Mouse (Mus musculus) urinary bladder, postnatal 4 days (tissue): ENCODE measurements around the gene Sorbs1.

Experiments used
- DNase-seq, 2 experiments: peaks; one replicate each; pipeline ENCODE4 v3.0.0; 2021 to 2022; ENCODE audit warnings: low spot score in 2 of 2

Sorbs1 gene

DNA sequence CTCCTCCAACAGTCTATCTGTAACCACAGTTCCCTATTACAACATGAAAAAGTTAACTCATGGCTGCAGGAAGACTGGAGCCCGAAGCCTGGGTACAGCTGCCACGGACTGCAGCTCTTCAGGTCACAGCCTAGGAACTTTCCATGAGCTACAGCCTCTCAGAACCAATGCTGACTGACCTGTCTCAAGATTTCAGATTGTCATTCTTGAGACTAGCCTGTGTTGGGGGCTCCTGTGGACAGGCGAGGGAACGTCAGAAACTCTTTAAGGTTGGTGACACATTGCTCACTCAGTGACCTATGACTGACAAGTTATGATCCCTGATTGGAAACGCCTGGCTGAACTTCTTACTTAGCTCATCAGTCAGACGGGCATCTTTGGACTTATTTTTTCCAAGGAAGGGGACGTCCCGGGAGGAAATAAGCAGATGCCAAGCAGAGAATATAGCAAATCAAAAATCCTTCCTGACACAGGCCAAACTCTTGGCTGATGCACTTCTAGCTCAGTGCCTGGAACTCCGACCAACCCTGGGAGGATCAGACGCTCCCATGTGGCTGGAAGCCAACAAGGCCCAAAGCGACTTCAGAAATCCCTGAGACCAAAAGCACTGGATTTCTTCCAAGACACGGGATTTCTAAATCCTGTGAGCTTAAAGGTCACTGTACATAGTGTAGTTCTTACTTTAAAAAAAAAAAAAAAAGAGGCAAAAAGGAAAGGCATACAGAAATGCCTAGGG is 76.9 kb downstream of the Sorbs1 start:
- DNase-seq, result peak in 1 of 2 experiments; percentile 67

DNA sequence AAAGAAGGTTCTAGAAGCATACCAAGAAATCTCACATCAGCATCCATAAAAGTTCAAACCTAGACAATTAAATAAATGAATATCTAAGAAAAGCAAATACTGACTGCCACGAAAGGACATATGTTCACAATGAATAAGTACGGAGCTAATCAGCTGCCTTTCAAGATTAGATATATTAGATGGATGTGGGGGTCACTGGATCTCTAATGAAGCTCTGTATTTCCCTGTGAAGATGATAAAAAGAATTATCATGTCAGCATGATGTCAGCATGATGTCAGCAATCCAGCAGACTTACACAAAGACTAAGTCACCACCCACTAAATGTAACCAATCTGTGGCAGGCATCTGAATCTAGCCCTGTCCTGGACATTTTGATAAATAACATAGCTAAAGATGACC is 77.8 kb downstream of the Sorbs1 start:
- no peak for DNase-seq

DNA sequence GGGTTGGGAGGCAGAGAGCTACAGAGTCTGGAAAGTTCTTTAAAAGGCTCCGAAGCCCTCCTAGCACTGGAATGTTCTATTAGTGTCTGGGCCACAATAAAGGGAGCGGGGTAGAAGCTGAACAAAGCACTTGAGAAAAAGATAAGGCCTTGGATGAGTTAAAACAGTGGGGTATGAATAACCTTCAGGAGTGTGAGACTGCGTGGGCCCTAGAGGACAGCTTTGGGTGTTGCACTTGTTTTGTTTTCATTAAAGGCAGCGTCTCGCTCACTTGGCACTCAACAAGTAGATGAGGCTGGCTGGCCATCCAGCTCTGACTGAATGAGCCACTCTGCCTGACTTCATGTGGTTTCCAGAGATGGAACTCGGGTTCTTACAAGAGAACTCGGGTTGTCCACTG is 78.5 kb downstream of the Sorbs1 start:
- DNase-seq, result no peak

DNA sequence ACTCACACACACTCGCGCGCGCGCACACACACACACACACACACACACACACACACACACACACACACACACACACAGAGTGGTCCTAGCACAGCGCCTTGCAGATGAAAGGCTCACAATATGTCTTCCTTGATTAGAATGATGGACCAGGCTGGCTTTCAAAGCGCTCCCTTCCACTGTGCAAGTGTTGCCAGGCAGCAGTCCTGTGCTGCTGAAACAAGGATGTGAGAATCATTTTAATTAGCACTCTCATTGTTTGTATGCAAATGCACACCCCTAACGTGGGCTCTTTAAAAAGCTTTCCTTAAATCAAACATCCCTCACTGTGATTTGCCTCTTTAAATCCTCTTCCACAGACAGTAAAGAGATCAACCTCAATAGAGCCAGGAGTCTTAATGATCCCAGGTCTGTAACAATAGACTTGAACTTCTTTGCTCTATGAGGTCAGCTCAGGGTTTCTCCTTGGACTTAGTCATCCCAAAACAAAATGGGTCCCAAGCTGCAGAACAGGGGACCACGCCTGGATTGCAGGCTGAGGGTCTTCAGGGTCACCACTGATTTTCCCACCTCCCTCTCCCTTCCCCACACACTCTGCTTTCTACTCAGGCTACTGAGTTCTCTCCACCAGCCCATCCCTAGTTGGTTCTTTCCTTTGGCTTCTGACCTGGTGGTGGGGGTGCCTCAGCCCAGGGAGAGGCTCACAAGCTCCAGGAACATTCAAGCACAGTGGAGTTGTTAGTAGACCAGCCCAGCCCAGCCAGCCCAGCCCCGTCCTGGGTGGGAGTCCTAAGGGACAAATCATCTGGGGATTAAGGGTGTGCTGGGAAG is 79.3 kb downstream of the Sorbs1 start:
- DNase-seq, result no peak

DNA sequence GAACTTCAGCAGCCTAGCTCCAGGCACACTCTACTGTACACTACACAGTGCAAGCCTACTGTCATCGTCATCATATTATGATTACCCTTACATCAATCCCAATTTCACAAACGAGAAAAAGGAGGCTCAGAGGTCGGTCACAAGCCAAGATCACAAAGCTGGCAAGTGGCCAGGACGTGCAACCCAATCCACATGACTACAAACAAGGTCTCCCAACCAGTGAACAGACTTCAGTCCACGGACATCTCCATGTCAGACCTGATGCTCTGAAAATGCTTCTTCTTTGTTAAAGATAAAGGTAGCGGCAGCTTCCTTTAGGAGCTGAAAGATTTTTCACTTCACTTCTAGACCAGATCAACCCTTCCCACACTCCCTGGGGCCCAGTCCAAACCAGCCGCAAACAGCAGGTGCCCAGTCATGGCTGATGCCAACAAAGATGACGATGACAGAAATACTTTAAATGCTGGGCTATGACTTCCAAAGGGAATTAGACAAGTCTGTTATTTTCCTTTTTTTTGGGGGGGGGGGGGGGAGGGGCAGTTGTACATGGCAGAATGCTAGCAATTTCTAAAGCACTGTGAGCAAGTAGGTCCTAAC is 80.2 kb downstream of the Sorbs1 start:
- no peak for DNase-seq

DNA sequence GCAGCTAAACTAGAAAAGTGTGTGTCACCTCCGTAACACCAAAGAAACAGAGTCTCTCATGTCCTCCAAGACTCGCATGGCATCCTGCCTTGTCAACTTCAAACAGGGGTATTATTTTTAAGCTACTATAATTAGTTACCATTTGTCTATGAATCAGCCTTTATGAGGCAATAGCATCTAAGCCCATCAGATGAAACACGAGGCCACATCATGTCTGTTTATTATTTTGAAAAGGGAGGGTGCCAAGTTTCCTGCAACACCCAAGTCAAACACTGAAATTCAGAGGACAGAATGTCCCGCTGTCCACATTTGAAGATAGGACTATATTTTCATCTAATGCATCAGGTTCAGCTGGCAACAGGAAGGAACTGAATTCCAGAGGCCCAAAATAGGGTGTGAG is 81.6 kb downstream of the Sorbs1 start:
- DNase-seq, result no peak

DNA sequence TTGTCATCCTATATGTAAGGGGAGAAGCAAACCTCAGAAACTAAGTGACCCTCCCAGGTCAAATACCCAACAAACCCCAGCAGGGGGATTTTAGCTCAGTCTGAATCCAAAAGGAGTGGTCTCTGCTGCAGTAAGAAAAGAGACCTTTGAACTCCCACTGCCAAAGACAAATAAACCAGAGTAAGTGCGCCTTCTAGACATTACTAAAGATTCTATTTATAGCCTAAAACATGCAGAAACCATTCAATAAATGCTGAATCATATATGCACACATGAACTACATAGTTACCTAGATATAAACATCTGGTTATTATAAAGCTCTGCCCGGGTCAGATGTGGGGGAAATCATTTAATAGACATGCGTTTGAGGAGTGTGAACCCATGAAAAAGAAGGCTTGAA is 84.0 kb downstream of the Sorbs1 start:
- DNase-seq, result no peak

DNA sequence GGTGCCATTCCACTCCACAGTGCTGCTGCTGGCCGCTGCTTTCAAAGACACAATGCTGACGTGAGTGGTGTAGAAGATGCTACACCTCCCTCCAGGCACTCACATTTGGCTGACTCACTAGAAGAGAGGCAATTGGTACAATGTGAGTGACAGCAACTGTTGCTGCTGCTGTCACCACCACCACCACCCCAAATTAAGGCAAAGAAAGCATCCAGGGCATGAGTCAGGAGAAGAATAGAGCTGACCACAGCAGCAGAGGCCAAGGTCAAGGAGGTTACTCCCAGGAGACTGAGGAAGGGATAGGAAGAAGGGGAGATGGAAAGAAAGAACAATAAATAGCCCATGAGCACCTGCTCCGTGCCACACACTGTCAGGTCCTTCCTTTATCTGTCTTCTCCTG is 84.4 kb downstream of the Sorbs1 start:
- no peak for DNase-seq

DNA sequence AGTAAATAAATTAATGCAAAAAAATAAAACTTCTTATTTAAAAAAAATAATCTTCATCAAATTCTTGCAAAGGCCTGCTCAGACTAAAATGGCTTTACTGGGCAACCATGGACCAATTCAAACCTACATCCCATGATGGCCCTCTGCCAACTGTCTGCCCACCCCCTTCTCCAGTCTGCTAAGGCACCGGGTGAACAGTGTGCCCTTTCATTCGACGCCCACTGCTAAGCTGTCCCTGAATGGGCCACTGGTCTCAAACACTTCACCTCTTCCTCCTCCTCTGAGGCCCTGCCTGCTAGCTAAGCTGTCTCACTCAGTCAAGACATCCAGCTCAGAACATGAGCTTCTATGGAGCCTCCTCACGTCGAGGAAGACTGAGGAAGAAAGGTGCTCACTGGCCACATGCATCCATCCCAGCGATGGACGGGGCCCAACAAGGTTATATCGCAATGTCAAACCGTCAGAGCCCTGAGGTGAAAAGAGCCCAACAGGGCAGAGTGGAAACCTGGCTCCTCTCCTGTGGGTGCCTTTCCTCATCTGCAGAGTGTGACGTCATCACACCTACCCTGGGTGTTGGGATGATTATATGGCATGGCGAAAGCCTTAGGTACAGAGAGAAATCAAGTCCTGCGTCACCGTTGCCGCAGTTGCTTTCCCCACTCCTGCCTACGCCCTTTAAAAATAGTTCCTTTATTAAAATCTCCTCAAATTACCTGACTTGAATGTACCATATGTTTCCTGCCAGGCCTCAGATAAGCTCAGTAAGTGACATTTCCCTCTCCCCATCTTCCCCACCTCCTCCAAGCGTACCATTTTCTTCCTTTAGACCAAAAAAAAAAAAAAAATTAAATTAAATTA is 87.2 kb downstream of the Sorbs1 start:
- DNase-seq, result no peak

DNA sequence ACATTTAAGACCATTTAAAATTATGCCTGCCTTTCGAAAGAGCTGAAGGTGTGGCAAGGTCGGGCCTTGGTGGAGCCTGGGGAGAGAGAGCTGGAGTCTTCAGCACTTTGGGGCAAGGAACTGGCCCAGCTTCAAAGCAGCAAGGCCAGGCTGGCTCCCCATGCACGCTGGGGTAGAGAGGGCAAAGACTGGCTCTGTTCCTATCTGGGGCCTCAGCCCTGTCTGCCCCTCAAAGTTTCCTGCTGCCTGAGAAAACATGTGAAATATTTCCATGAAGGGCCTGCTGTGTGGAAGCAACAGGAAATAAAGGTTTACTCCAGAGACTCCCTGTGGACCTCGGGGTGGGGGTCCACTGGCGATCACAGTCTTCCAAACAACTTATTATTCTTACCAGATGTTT is 88.3 kb downstream of the Sorbs1 start:
- no peak for DNase-seq

DNA sequence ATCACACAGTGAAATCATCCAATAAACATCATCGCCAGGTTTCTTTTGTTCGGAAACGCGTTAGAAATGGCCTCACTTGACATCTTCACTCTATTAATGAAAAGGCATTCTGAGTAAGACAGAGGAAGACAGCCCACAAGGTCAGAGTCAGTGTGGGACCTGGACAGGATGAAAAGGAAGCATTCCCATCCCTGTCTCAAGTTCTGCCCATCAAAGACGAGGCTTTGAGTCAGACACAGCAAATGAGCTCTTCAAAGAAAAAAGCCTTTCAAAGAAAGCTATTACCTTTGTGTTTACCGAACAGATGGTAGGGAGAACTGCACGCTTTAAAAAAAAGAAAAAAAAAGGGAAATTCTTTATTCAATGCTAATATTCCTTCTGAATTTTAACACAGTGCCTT is 92.5 kb downstream of the Sorbs1 start:
- no peak for DNase-seq

DNA sequence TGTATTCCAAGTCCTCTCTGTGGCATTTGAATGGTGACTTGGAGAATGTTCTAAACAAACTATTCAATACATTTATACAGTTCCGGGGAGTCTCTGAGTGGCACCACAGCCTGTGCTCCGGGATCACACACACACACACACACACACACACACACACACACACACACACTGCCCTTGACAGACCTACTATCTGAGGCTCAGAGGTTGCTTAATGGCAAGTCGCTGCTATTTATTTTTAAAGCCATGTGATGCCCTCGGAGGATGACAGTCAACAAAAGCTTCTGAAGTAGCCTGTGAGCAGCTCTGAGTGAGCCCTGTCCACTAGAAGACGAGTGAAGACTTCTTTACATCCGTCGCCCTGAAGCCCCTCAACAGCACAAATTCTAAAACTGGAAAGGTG is 94.3 kb downstream of the Sorbs1 start:
- no peak for DNase-seq

DNA sequence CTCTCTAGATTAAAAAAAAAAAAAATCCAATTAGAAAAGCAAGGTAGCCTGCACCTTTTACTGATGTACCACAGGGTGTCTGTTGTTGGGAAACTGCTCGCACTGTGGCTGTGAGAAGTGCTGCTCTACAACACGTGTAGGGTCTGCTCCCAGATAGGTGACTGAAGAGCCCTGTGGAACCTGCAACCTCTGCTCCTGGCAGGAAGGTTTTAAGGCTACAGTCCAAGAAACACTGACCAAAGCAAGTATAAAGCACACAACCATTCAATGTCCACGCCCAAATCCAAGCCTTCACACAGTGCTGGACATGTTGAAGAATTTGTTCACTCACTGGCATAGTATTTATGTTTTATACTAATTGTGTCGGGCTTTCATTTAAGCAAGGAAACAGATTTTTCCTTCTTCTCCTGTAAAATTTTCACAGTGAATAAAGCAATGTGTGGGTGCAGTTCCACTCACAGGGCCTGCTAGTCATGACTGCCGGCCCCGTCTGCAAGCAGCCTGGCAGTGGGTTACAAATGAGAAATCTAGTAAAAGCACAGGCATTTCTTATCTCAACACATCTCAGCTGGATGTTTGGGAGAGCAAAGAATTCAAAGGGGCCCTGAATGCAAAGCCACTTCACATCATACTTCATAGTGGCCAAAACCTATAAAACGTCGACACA is 96.3 kb downstream of the Sorbs1 start:
- DNase-seq, result no peak

DNA sequence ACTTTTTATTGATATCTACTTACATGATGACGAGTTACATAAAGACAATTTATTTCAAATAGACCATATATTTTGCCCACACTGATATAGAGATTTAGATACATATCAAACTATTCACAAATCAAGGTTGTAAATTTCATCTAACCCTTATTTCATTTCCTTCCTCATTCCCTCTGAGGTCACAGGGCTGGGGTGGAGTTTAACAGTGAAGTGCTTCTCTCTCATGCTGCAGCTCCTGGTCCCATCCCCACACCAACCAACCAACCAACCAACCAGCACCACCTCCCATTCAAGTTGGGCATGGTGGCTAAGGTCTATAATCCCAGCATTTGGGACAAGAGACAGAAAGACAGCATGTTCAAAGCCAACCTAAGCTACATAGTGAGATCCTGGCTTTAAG is 97.9 kb downstream of the Sorbs1 start:
- no peak for DNase-seq

DNA sequence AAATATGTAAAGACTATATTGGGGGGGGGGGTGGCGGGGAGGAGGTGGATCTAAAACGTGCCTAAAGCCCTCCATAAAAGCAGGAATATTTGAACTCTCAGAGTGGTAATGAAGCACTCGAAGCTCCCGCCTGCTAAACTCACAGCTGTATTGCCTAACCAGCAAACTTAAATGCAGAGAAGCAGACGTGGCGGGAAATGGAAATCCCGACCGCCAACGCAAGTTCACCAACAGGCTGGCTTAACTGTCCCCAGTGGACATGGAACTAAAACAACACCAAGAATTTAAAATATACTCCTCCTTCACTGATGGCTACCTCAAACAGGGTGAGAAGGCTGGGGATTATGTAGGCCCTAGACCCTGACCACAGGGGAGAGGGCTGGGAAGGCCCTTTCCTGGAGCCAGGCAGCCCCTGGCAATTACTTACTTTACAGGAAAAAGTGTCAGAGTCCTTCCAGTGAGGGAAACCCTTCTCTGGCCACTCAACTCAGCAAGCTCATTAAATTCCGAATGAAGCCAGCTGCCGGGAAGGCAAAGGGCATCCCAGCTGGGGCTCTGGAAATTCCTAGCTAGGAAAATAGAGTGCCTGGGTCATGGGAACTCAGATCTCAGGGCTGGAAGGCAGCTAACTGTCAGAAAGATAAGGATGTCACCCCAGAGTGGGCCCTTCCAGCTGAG is 98.6 kb downstream of the Sorbs1 start:
- DNase-seq, result peak in 1 of 2 experiments; percentile 56

DNA sequence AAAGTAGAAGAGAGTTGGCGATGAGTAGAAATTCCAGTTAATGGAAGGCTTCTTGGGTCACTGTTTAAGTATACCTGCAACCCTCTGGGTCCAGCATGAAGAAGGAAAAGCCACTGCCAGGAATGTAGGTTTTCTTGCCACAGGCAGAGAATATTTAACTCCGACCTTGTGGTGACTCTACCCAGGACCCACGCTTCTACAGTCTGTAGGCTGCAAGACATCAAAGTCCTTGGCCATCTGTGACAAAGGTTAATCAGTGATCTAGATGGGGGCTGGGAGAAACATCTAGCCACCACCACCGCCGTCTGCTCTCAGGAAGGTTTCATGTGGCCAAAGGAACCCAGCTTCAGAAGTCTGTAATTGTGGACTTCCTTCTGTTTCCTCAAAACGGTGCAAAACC is 99.2 kb downstream of the Sorbs1 start:
- no peak for DNase-seq

DNA sequence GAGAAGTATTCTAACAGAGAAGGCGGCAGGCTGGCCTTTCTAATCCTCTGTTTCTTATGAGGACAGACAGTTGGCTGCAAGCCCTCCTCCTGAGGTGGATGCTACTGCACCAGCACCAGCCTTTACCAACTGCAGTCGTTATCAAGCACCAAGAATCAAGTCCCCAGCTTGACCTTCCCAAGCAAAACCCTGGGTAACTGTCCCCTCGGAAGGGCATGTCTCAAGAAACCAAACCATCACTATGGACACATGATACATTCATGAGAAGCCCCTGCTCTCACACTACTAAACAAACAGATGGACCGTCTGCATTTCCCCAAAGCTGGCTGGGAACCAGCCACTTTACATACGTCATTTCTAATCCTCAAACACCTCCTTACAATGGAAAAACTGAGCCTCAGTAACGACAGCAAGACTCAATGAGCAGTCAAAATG is 102.2 kb downstream of the Sorbs1 start:
- no peak for DNase-seq

DNA sequence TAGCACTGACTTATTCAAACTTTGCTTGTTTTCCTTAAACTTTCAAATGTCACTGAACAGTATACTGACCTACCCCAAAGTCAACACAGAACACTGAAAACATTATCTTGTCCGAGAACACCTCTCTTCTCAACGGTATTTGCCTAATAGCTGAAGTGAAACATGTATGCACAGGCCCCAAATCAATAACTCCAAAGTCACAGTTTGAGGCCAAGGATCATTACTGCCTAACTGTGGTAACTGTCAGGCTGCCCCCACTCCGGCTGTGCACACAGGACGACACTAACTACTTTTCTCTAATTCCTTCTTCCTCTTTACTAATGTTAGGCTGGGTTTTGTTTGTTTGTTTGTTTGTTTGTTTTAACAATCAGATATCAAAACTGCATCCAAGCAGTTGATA is 103.1 kb downstream of the Sorbs1 start:
- DNase-seq, result no peak

DNA sequence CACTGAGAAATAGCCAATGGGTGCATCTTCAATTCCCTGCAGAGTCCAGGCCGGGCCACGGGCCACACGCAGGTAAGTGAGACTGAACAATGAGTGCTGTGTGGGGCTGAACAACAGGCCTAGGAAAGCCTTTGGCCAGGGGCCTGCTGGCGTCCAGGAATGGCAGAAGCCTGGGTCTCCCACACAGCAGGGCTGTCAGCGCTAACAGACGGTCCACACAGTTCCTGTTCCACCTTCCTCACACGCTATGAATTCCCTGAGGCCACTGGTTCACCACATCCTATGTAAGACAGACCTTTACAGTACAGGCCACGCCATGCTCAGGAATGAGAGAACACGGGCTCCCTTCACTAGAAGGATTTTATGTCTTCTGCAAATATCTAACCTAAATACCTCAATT is 103.5 kb downstream of the Sorbs1 start:
- DNase-seq, result peak in 1 of 2 experiments; percentile 58

DNA sequence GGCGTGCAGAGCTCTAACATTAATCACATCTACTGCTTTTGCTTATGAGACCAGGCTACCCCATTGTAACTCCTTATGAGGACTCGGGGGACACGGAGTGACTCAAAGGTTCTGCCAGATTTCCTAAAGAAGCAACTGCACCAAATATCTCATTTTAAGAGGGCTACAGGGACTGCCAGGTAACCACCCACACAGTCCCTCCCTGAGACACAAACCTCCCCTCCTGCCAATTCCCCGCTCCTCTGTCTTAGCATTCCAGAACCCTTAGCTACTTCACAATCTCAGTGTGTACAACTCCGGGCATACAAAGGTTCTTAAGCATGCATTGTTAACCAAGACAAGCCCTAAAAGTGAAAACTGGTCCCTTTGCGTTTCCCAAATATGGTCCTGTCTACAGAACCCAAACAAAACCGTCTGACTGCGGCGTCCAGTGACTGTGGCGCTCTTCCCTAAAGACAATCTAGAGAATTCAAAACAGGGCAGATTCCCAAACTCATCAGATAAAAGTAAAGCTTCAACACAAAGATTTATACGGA is 104.0 kb downstream of the Sorbs1 start:
- peak in 1 of 2 experiments; percentile 57 for DNase-seq
